Mouse (Mus musculus): ENCODE results near the gene Gm17655. TPM values are rescaled to one million over a fixed set of nuclear protein-coding genes. Genes with fewer than 3 reads are reported as not detected.

Gm17655 gene
- polyA plus RNA-seq, 1 experiment from 2014 or later: 3.5 TPM

Other genes starting within 250 kb of the Gm17655 start
- gene Gm15446, start 149.1 kb downstream of the Gm17655 start, polyA plus RNA-seq (2015; fragmentation: Nextera tagmentation; extraction: Ambion mirVana): 0.43 and 0.54 TPM in 2 replicates
- 21.2 and 21.8 TPM in 2 replicates for gene Zfp932, start 76.0 kb downstream of the Gm17655 start, polyA plus RNA-seq (2015; fragmentation: Nextera tagmentation; extraction: Ambion mirVana)
- gene Gm35315, start 21.9 kb upstream of the Gm17655 start, polyA plus RNA-seq (2015; fragmentation: Nextera tagmentation; extraction: Ambion mirVana): 0.71 and 0.85 TPM in 2 replicates
- gene Plcxd1, start 27.5 kb upstream of the Gm17655 start, polyA plus RNA-seq (2015; fragmentation: Nextera tagmentation; extraction: Ambion mirVana): 8.4 and 10.9 TPM in 2 replicates
- gene Gtpbp6, start 35.7 kb upstream of the Gm17655 start, polyA plus RNA-seq (2015; fragmentation: Nextera tagmentation; extraction: Ambion mirVana): 67.4 and 67.7 TPM in 2 replicates
- gene Zfp605, start 37.6 kb upstream of the Gm17655 start, polyA plus RNA-seq (2015; fragmentation: Nextera tagmentation; extraction: Ambion mirVana): 12.4 and 15.0 TPM in 2 replicates
- gene Chfr, start 63.3 kb upstream of the Gm17655 start, polyA plus RNA-seq (2015; fragmentation: Nextera tagmentation; extraction: Ambion mirVana): 70.9 and 75.6 TPM in 2 replicates
- 20.1 and 21.6 TPM in 2 replicates for gene Golga3, start 104.2 kb upstream of the Gm17655 start, polyA plus RNA-seq (2015; fragmentation: Nextera tagmentation; extraction: Ambion mirVana)
- gene Ankle2, start 158.5 kb upstream of the Gm17655 start, polyA plus RNA-seq (2015; fragmentation: Nextera tagmentation; extraction: Ambion mirVana): 17.2 and 18.2 TPM in 2 replicates
- 94.4 and 102 TPM in 2 replicates for gene Pgam5, start 197.4 kb upstream of the Gm17655 start, polyA plus RNA-seq (2015; fragmentation: Nextera tagmentation; extraction: Ambion mirVana)
- 12.0 and 16.0 TPM in 2 replicates for gene Pxmp2, start 213.7 kb upstream of the Gm17655 start, polyA plus RNA-seq (2015; fragmentation: Nextera tagmentation; extraction: Ambion mirVana)
- gene Pole, start 213.8 kb upstream of the Gm17655 start, polyA plus RNA-seq (2015; fragmentation: Nextera tagmentation; extraction: Ambion mirVana): 7.1 and 8.5 TPM in 2 replicates

Measured in hindbrain, embryonic 16.5 days (tissue).